ENCODE assay signal across 9 mouse cellular contexts in the genomic region with DNA sequence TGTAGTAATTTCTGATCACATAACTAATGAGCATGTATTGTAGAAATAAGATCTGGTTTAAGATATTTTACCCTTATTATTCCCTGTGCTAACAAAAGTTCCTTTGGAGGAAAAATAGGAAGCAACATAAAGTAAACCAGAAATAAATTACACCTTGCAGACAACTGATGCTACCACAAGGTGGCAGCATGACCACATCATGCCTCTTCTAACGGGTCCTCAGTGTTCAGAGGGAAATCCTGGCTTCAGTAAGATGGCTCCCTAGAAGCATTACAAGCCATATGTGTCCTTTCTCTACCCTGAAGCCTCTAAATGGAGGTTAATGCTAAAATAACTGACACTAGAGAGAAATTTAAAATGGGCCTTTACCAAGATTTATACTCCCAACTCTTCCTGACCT. TPM values are rescaled to one million over a fixed set of nuclear protein-coding genes. Genes with fewer than 3 reads are reported as not detected.
A peak's percentile ranks its signal among the peaks of the same experiment; 100 is the strongest.
DNase-seq lines count a peak whose midpoint lies in the region; ATAC-seq lines count a peak whose summit lies in the region.
"Had no signal": no experiment of that assay in that cellular context is flagged by ENCODE, and none has a peak within 500 bp of the region (broad histone marks: within the 10 kb centered on the region; RNA-seq: fewer than 3 reads in every experiment).

No protein-coding gene starts in this region.

- 0% methylated on average over 1 of the region's 1 CpGs for WGBS in hindbrain, embryonic 11.5 days

- DNase-seq in heart, postnatal 10 days = peak; percentile 31 to 47
- DNase-seq in heart, postnatal 25 days (ENCODE audit: low spot score) = no peak
- DNase-seq in adrenal gland, adult 8-10 months = peak; percentile 17
- DNase-seq in embryo, embryonic 11 days = peak; percentile 76
- peak; percentile 76 for DNase-seq in hindbrain, embryonic 11.5 days (ENCODE audit: low spot score)
- DNase-seq in layer of hippocampus, adult 9-11 months = peak; percentile 6
- peak; percentile 8 for DNase-seq in right cerebral cortex, postnatal 36 days (ENCODE audit: low spot score in 2 of 2)

- no peaks in the 10 kb centered on the region for H3K36me3 ChIP-seq in hindbrain, embryonic 11.5 days (ENCODE audit: control insufficient read depth, insufficient read depth, low read length)
- H3K36me3 ChIP-seq: embryonic facial prominence, embryonic 12.5 days had no signal

- no peak overlapping the region for H3K4me2 ChIP-seq in hindbrain, embryonic 11.5 days (replicated peaks; ENCODE audit: low read depth, low read length)
- H3K4me2 ChIP-seq: embryonic facial prominence, embryonic 12.5 days had no signal

- H3K4me1 ChIP-seq in hindbrain, embryonic 11.5 days (replicated peaks; ENCODE audit: control insufficient read depth, insufficient read depth, low read length) = 0 out of 2 replicates have a peak, but pooled peaks cover 2% of the 10 kb centered on the region
- H3K4me1 ChIP-seq: embryonic facial prominence, embryonic 12.5 days had no signal

- ATAC-seq in hindbrain, embryonic 11.5 days (ENCODE audit: low FRiP score) = peak; percentile 81
- ATAC-seq in megakaryocyte progenitor cell, adult 5-6 weeks (replicated peaks; ENCODE audit: poor library complexity) = peak; percentile 98

- intact Hi-C loops in heart, postnatal 10 days (cut with DNase I) = loop anchor here (1.0 kb wide), 1 partner anchor 70 kb away; no protein-coding TSS in a partner anchor
- intact Hi-C loops in heart, postnatal 25 days (cut with DNase I) = loop anchor here (1.0 kb wide), 1 partner anchor 69 kb away; no protein-coding TSS in a partner anchor

- H3K27ac ChIP-seq in hindbrain, embryonic 11.5 days (ENCODE audit: low read depth, low read length) = no peak overlapping the region
- H3K27ac ChIP-seq: embryonic facial prominence, embryonic 12.5 days had no signal

- no peak overlapping the region for H3K4me3 ChIP-seq in hindbrain, embryonic 11.5 days (ENCODE audit: low read depth, low read length)
- H3K4me3 ChIP-seq: embryonic facial prominence, embryonic 12.5 days had no signal

- H3K9me3 ChIP-seq in hindbrain, embryonic 11.5 days (ENCODE audit: control insufficient read depth, low read length) = no peaks in the 10 kb centered on the region
- H3K9me3 ChIP-seq: embryonic facial prominence, embryonic 12.5 days had no signal

- no peak overlapping the region for H3K9ac ChIP-seq in hindbrain, embryonic 11.5 days (ENCODE audit: low read depth, low read length)
- H3K9ac ChIP-seq: embryonic facial prominence, embryonic 12.5 days had no signal

- H3K27me3 ChIP-seq in hindbrain, embryonic 11.5 days (ENCODE audit: control insufficient read depth, insufficient read depth, low read length) = no peaks in the 10 kb centered on the region
- H3K27me3 ChIP-seq: embryonic facial prominence, embryonic 12.5 days had no signal

RNA-seq across cellular contexts. Expression of a gene that starts 14.0 kb away (rescaled TPM):
- not detected for total RNA-seq in heart, postnatal 10 days (2021)
- total RNA-seq in heart, postnatal 25 days (2021) = not detected
- total RNA-seq in adrenal gland, adult 8-10 months (2022) = not detected
- not detected in 2 replicates for polyA plus RNA-seq in hindbrain, embryonic 11.5 days (2014; fragmentation: Nextera tagmentation; extraction: Ambion mirVana)
- not detected in 2 replicates for total RNA-seq in megakaryocyte progenitor cell, adult 5-6 weeks (2015)
- not detected in 2 replicates for total RNA-seq in megakaryocyte progenitor cell, adult 5-6 weeks (2017)
- polyA plus RNA-seq: embryonic facial prominence, embryonic 12.5 days had no signal

RNA-seq across cellular contexts. Expression of a gene that starts 44.3 kb away (rescaled TPM):
- total RNA-seq in heart, postnatal 10 days (2021) = not detected
- not detected for total RNA-seq in heart, postnatal 25 days (2021)
- total RNA-seq in adrenal gland, adult 8-10 months (2022) = not detected
- not detected in 2 replicates for polyA plus RNA-seq in hindbrain, embryonic 11.5 days (2014; fragmentation: Nextera tagmentation; extraction: Ambion mirVana)
- total RNA-seq in megakaryocyte progenitor cell, adult 5-6 weeks (2015) = not detected in 2 replicates
- total RNA-seq in megakaryocyte progenitor cell, adult 5-6 weeks (2017) = not detected in 2 replicates
- polyA plus RNA-seq: embryonic facial prominence, embryonic 12.5 days had no signal

RNA-seq across cellular contexts. Expression of a gene that starts 51.8 kb away (rescaled TPM):
- total RNA-seq in heart, postnatal 10 days (2021) = not detected
- total RNA-seq in heart, postnatal 25 days (2021) = not detected
- total RNA-seq in adrenal gland, adult 8-10 months (2022) = 1 to 10 TPM in 3 of 4 experiments, under 1 TPM in 1; 0.45 to 2.2 (median 1.4) TPM
- polyA plus RNA-seq in hindbrain, embryonic 11.5 days (2014; fragmentation: Nextera tagmentation; extraction: Ambion mirVana) = 22.3 and 23.3 TPM in 2 replicates
- not detected in 2 replicates for total RNA-seq in megakaryocyte progenitor cell, adult 5-6 weeks (2015)
- not detected in 2 replicates for total RNA-seq in megakaryocyte progenitor cell, adult 5-6 weeks (2017)
